Mouse (Mus musculus): Measurements from ENCODE around the gene Olfr69. TPM values are rescaled to one million over a fixed set of nuclear protein-coding genes. Genes with fewer than 3 reads are reported as not detected.
A peak's percentile ranks its signal among the peaks of the same experiment; 100 is the strongest.
"Not testable (repeated sequence)": the region's sequence is repeated elsewhere in the genome, so short reads cannot be mapped to it uniquely, and the experiment has no call there.

Gene Olfr69
- total and polyA plus RNA-seq, 2 experiments from 2014 or later = not detected

DNA sequence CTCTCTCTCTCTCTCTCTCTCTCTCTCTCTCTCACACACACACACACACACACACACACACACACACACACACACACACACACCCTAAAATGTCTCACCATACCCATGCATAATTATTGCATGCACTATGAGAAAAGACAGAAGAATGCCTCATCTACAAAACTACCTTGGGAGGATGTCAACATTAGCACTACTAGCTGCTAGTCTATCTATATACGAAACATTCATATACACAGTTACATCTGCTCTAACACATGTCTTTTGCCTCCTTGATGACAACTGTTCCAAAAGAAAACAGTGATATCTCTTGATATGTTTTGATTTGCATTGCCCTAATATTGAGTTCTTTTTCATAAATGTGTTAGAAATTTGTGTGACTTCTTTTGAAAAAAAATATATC lies 38.9 kb upstream of the Olfr69 start:
- Histone ChIP-seq H3K4me2 (ENCODE audit: low read depth) (no peak overlapping the region), H3K27me3 (ENCODE audit: insufficient read depth, low read length) (no peaks in the 10 kb centered on the region), H3K27ac (ENCODE audit: low read depth, low read length) (no peak overlapping the region), H3K9me3 (ENCODE audit: low read length) (no peaks in the 10 kb centered on the region), H3K36me3 (ENCODE audit: insufficient read depth) (no peaks in the 10 kb centered on the region), H3K9ac (no peak overlapping the region), H3K4me3 (ENCODE audit: low read depth, low read length) (no peak overlapping the region), H3K4me1 (ENCODE audit: insufficient read depth) (no peaks in the 10 kb centered on the region)
- ATAC-seq (no peak), DNase-seq (no peak)
- TF ChIP-seq CTCF (IDR thresholded peaks at IDR 0.05; ENCODE audit: low read depth) = no peak
- 81% methylated on average over 1 of the region's 1 CpGs for WGBS

DNA sequence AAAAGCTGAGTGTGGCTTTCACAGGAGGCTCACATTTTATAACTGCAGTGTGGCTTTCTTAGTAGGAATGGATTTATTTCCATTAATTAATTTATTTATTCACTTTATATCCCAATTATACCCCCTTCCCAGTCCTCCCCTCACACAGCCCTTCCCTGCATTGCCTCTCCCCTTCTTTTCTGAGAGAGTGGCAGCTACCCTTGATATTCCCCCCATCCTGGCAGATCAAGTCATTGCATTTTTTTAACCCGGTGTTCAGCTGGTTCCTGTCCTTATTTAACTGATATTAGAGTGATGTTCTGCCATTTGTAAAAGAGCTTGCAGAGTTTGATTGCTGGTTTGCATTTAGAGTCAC lies 38.4 kb upstream of the Olfr69 start:
- no peak for ATAC-seq
- no peak for TF ChIP-seq CTCF (IDR thresholded peaks at IDR 0.05; ENCODE audit: low read depth)
- H3K4me1 ChIP-seq (ENCODE audit: insufficient read depth) = no peaks in the 10 kb centered on the region
- H3K4me3 ChIP-seq (ENCODE audit: low read depth, low read length) = no peak overlapping the region
- no peaks in the 10 kb centered on the region for H3K27me3 ChIP-seq (ENCODE audit: insufficient read depth, low read length)
- H3K36me3 ChIP-seq (ENCODE audit: insufficient read depth) = no peaks in the 10 kb centered on the region
- H3K4me2 ChIP-seq (ENCODE audit: low read depth) = no peak overlapping the region
- H3K9me3 ChIP-seq (ENCODE audit: low read length) = no peaks in the 10 kb centered on the region
- DNase-seq = no peak
- no peak overlapping the region for H3K9ac ChIP-seq
- 67% methylated on average over 1 of the region's 1 CpGs for WGBS
- no peak overlapping the region for H3K27ac ChIP-seq (ENCODE audit: low read depth, low read length)

DNA sequence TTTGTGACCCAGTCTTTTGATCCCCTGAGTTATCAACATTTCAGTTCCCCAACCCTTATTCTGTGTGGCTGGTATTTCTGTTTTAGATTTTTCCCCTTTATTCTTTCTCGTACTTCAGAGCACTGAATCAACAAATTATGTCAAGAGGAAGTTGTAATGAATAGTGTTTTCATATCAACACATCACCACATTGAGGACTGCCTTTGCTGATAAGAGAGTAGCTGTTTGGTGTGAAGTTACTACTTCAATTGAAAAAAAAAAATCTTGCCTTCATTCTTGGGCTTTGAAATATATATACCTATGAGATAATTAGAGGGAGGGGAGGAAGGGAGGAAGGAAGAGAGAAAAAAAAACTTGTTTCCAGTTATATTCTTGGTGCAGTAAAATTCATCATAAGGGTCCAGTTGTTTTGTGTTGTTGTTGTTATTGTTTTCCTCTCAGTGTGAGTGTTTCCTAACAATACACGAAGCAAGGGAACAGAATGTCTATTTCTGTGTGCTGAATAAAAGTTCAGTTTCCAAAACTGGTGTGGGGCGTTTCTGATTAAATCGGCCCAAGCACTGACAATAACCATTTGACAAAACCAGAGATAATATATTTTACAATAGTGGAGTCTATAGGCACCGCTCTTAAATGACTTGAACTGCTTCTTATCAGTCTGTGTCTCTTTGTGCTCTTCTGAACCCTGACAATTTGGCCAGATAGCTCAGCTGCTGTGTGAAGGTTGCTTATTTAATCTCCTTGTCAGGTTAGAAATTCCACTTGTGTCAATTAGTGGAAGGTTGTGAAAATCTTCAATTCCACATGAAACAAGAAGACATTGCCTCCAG lies 37.8 kb upstream of the Olfr69 start:
- no peaks in the 10 kb centered on the region for H3K27me3 ChIP-seq (ENCODE audit: insufficient read depth, low read length)
- no peak overlapping the region for H3K4me2 ChIP-seq (ENCODE audit: low read depth)
- no peaks in the 10 kb centered on the region for H3K9me3 ChIP-seq (ENCODE audit: low read length)
- H3K4me3 ChIP-seq (ENCODE audit: low read depth, low read length) = no peak overlapping the region
- no peak for ATAC-seq
- no peaks in the 10 kb centered on the region for H3K4me1 ChIP-seq (ENCODE audit: insufficient read depth)
- no peak overlapping the region for H3K27ac ChIP-seq (ENCODE audit: low read depth, low read length)
- TF ChIP-seq CTCF (IDR thresholded peaks at IDR 0.05; ENCODE audit: low read depth) = no peak
- H3K9ac ChIP-seq = no peak overlapping the region
- 74% methylated on average over 5 of the region's 5 CpGs for WGBS
- DNase-seq = no peak
- no peaks in the 10 kb centered on the region for H3K36me3 ChIP-seq (ENCODE audit: insufficient read depth)

DNA sequence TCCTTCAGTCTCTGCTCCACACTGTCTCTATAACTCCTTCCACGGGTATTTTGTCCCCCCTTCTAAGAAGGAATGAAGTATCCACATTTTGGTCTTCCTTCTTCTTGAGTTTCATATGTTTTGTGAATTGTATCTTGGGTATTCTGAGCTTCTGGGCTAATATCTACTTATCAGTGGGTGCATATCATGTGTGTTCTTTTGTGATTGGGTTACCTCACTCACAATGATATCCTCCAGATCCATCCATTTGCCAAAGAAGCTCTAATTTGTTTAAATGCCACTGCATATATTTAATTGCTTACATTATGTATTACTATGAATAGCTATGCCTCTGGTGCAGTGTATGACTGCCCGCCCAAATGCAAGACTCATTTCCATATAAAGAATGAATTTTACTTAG lies 36.7 kb upstream of the Olfr69 start:
- not testable (repeated sequence) for H3K9ac ChIP-seq; H3K27ac ChIP-seq (ENCODE audit: low read depth, low read length); H3K36me3 ChIP-seq (ENCODE audit: insufficient read depth); H3K9me3 ChIP-seq (ENCODE audit: low read length); H3K27me3 ChIP-seq (ENCODE audit: insufficient read depth, low read length); H3K4me3 ChIP-seq (ENCODE audit: low read depth, low read length); H3K4me2 ChIP-seq (ENCODE audit: low read depth); ATAC-seq; DNase-seq; H3K4me1 ChIP-seq (ENCODE audit: insufficient read depth)
- WGBS = 60% methylated on average over 2 of the region's 2 CpGs

DNA sequence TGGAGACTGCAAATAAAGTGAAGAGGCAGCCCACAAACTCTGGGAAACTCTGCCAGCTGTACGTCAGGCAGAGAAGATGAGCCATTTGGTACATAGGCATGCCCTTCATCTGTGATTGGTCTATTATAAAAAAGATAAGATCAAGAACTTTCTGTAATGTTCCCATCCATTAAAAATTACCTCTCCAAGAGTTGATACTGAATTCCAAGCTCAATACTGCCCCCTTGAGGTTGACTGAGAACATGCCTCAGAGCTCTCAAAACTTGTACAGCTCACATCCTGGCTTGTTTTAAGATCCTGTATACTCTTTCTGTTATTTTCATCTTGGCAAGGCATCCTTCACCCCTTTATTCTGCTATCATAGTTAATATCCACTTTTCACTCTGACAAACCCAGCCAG lies 35.5 kb upstream of the Olfr69 start:
- no peaks in the 10 kb centered on the region for H3K4me1 ChIP-seq (ENCODE audit: insufficient read depth)
- no peaks in the 10 kb centered on the region for H3K9me3 ChIP-seq (ENCODE audit: low read length)
- DNase-seq (peak; percentile 52), ATAC-seq (0 out of 2 replicates have a peak, but pooled peaks have one; percentile 29)
- no peak overlapping the region for H3K4me2 ChIP-seq (ENCODE audit: low read depth)
- no peak overlapping the region for H3K9ac ChIP-seq
- H3K27ac ChIP-seq (ENCODE audit: low read depth, low read length) = no peak overlapping the region
- H3K4me3 ChIP-seq (ENCODE audit: low read depth, low read length) = no peak overlapping the region
- no peaks in the 10 kb centered on the region for H3K27me3 ChIP-seq (ENCODE audit: insufficient read depth, low read length)
- H3K36me3 ChIP-seq (ENCODE audit: insufficient read depth) = no peaks in the 10 kb centered on the region
- 47% methylated on average over 1 of the region's 1 CpGs for WGBS
- TF ChIP-seq CTCF (IDR thresholded peaks at IDR 0.05; ENCODE audit: low read depth) = peak; percentile 58

DNA sequence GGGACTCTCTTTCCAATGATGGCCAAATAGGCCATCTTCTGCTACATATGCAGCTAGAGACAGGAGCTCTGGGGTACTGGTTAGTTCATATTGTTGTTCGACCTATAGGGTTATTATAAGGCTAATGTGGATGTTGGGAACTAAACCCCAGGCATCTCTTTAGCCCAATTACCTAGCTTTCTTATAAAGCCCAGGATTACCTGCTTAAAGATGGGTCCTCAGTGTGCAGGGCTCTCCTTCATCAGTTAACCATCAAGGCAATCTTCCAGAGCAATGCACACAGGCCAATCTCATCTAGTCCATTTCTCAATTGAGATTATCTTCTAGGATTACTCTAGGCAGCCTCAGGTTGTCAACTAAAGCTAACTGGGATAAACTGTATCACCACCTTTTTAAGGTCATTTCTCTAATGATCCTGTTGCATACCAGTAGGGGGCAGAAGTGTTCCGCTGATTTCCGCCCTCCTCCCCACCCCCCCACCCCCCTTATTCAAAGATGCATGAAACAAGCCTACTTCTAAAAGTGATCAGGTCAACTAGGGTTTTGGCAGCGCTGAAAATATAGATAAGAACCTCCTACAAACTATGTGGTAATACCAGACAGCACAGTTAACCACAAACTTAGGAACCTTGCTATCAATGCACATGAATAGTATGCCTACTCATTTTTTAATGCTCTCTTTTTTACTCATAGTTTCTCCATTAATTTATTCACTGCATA lies 21.4 kb upstream of the Olfr69 start:
- Histone ChIP-seq H3K9me3 (ENCODE audit: low read length) (no peaks in the 10 kb centered on the region), H3K36me3 (ENCODE audit: insufficient read depth) (no peaks in the 10 kb centered on the region), H3K4me1 (ENCODE audit: insufficient read depth) (no peaks in the 10 kb centered on the region), H3K9ac (no peak overlapping the region), H3K27me3 (ENCODE audit: insufficient read depth, low read length) (no peaks in the 10 kb centered on the region), H3K4me2 (ENCODE audit: low read depth) (no peak overlapping the region), H3K27ac (ENCODE audit: low read depth, low read length) (no peak overlapping the region), H3K4me3 (ENCODE audit: low read depth, low read length) (no peak overlapping the region)
- TF ChIP-seq CTCF (IDR thresholded peaks at IDR 0.05; ENCODE audit: low read depth) = no peak
- no peak for DNase-seq
- no peak for ATAC-seq
- WGBS = 22% methylated on average over 4 of the region's 4 CpGs

DNA sequence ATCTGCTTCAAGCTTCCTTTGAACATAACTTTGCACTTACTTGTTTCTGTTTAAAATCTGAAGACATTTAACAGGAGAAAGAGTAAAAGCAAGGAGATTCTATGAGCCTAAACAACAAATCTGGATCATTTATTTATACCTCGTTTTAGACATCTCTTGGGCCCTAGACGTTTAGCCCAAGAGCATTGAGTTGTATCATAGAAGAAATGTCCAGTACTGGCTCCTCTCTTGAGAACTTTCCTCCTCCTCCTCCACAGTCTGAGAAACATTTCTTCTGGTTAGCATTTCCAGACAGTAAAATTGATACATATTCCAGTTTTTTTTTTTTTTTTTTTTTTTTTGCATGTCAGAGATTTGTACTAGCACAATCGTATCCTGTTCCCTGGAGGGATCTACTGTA lies 20.3 kb upstream of the Olfr69 start, which contains the start of gene Olfr67:
Gene Olfr67, minus strand, starts transcription at position 101 of the 400 bp plus-strand sequence.
- no peaks in the 10 kb centered on the region for H3K9me3 ChIP-seq (ENCODE audit: low read length)
- no peak within 1 kb of the TSS for H3K4me3 ChIP-seq (ENCODE audit: low read depth, low read length)
- no peak for DNase-seq
- 78% methylated on average over 3 of the region's 3 CpGs for WGBS
- no peaks in the 10 kb centered on the region for H3K36me3 ChIP-seq (ENCODE audit: insufficient read depth)
- no peaks in the 10 kb centered on the region for H3K4me1 ChIP-seq (ENCODE audit: insufficient read depth)
- ATAC-seq = no peak
- no peak within 1 kb of the TSS for H3K9ac ChIP-seq
- no peaks in the 10 kb centered on the region for H3K27me3 ChIP-seq (ENCODE audit: insufficient read depth, low read length)
- TF ChIP-seq CTCF (IDR thresholded peaks at IDR 0.05; ENCODE audit: low read depth) = no peak
- no peak within 1 kb of the TSS for H3K4me2 ChIP-seq (ENCODE audit: low read depth)
- no peak within 1 kb of the TSS for H3K27ac ChIP-seq (ENCODE audit: low read depth, low read length)

All from forebrain, postnatal 0 days (tissue).